Mouse (Mus musculus) limb, embryonic 10.5 days (tissue): Measurements from ENCODE around the gene Eepd1. TPM values are rescaled to one million over a fixed set of nuclear protein-coding genes. Genes with fewer than 3 reads are reported as not detected.

Source experiments
- polyA plus RNA-seq: library from polyadenylated mRNA; unstranded; fragments of >200 nt; fragmentation: Nextera tagmentation; extraction: Ambion mirVana; gene quantifications from 2 replicates; pipeline ENCODE4 v1.2.1, GENCODE M21; 2016

The Eepd1 gene
- polyA plus RNA-seq, 1 experiment from 2014 or later = 22.9 TPM

Other genes with a start within 250 kb of the Eepd1 start
- 179 and 233 TPM in 2 replicates for gene Sept7, start 229.1 kb upstream of the Eepd1 start, polyA plus RNA-seq